Mouse (Mus musculus): Measurements from ENCODE around the gene Pnliprp2.

Pnliprp2 gene

GRCm38 (mm10) chr19:58759423-58759822 is at the start of gene Pnliprp2:
Gene Pnliprp2, plus strand, starts transcription at chr19:58759719.
- DNase-seq (ENCODE audit: inconsistent ontology term) = no peak

DNA sequence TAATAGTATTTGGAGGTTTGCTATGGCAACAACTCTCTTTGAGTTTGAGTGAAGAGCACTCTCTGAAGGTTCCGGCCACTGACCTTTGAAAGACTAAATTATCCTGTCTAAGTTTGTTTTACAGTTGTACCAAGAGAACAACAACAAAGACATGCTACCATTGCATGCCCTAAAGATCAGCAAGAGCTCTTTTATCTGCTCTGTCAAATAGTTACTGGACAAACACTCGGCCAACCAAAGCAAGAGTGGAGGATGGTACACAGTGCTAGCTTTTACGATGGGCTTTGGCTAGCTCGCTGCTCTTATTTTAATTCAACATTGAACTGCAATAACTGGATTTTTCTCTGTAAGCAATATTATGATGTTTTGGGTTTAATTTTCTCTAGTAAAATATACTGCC is 41.6 kb upstream of the Pnliprp2 start:
- DNase-seq (ENCODE audit: inconsistent ontology term) = no peak

- DNase-seq (ENCODE audit: inconsistent ontology term) = no peak
Observed at GRCm38 (mm10) chr19:58720439-58720838, 39.1 kb upstream of the Pnliprp2 start.

- no peak for DNase-seq (ENCODE audit: inconsistent ontology term)
Observed at GRCm38 (mm10) chr19:58726551-58726950, 33.0 kb upstream of the Pnliprp2 start.

- DNase-seq (ENCODE audit: inconsistent ontology term) = no peak
Observed at GRCm38 (mm10) chr19:58727756-58728155, 31.8 kb upstream of the Pnliprp2 start.

DNA sequence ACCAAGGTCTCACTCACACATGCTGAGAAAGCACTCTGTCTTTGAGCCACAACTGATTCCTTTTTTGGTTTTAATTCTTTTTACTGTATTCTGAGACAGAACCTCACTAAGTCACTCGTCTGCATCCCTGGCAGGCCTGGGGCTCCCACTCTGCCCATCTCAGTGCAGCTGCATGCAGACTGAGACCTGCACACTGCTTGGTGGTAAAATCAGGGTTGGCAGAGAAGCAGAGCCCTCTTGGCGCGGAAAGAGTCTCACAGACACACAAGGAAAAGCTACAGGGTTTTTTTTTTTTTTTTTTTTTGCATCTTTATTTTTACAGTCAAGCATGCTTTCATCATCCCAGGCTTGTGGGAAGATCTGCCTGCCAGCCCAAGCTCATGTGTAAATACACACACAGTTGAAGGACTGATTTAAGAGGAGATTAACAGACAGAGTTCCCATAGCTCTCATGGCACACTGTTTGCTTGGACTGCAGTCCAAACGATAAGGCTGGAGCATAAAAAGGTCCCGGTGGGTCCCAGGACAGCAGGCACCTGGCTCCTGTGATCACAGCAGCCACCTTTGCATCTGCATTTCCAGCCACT is 31.0 kb upstream of the Pnliprp2 start, which contains the start of gene Pnliprp1:
Pnliprp1 (plus strand) TSS at position 443 of the 587 bp plus-strand sequence.
- no peak for DNase-seq (ENCODE audit: inconsistent ontology term)

GRCm38 (mm10) chr19:58733216-58733615 is 26.3 kb upstream of the Pnliprp2 start:
- no peak for DNase-seq (ENCODE audit: inconsistent ontology term)

DNA sequence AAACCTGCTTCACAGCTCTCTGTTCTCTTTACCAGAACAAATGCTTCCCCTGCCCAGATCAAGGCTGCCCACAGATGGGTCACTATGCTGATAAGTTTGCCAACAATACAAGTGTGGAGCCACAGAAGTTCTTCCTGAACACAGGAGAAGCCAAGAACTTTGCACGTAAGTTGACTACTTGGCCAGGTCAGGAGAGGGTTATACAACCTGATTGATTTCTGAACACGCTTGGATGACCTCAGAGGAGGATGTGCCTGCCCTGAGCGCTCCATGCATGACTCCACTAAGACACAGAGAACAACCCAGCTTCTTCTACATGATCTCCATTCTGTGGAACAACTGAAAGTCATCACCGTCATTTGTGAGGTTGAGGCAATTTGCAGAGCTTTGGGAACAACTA is 21.4 kb upstream of the Pnliprp2 start:
- DNase-seq (ENCODE audit: inconsistent ontology term) = no peak

DNA sequence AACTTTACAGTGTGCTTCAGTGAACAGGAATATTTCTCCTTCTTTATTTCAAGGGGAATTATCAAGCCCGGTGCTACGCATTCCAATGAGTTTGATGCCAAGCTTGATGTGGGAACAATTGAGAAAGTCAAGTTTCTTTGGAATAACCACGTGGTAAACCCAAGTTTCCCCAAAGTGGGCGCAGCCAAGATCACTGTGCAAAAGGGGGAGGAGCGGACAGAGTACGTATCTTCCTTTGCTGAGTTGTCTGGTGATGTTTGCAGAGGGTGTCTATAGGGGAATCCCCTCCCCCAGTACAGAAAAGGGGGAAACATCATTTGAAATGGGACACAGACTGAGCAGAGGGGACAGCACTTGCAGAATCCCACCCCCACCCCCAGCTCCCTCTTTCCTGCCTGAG is 18.5 kb upstream of the Pnliprp2 start:
- DNase-seq (ENCODE audit: inconsistent ontology term) = no peak

- no peak for DNase-seq (ENCODE audit: inconsistent ontology term)
Observed at GRCm38 (mm10) chr19:58742711-58743110, 16.8 kb upstream of the Pnliprp2 start.

DNA sequence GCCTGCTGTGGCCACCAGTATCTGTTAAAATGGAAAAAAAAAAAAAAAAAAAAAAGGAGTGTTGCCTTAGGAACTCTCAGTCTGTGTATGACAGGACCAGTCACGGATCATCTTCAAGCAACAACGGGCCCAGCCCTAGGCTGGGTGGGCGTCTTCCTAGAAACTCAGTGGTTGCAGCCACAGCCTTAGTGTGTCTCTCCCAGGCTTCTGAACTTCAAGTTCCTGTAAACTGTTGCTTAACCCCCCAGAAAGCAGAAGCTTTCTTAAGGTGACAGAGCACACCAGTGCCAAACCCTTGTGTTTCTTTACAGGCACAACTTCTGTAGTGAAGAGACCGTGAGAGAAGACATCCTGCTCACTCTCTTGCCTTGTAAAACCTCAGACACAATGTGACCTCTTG is 15.8 kb upstream of the Pnliprp2 start:
- DNase-seq (ENCODE audit: inconsistent ontology term) = no peak

DNA sequence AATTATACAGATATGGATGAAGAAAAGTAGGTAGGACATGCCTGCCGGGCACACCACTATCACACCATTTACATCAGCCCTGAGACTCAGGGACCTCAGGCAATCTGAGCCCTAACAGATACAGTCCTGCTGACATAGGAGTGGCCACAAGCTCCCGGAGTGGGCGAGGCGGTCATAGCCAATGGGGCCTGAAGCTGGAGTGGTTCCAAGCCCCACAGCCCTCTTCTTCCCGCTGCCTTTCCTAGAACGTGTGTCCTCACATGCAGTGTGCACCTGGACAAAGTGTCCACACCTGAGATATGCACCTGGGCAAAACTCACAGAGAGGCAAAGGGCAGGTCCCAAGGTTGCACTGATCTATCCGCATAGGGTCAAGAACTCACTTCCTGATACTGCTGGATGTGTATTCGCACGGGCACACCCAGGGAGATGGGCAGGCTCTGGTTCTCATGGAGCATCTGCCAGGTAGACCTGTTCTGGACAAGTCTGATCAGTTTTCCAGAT is 12.0 kb upstream of the Pnliprp2 start:
- DNase-seq (ENCODE audit: inconsistent ontology term) = no peak

- DNase-seq (ENCODE audit: inconsistent ontology term) = no peak
Observed at GRCm38 (mm10) chr19:58750822-58751221, 8.7 kb upstream of the Pnliprp2 start.

DNA sequence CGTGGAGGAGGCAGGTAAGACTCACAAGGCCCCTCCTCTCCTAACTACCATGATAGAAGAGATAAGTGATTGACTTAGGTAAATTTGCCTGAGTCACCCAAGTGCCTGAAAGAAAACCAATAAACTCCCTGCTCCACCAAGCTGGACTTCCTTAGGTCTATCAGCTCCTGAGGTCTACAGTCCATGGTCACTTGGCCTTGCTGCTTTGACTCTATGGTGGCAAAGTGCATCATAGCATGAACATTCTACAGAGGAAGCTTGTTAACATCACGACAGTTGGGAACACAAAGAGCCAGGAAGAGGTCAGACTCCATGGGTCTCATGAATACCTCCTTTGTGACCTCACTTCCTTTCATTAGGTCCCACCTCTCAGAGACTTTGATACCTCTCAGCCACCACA is 8.0 kb upstream of the Pnliprp2 start:
- DNase-seq (ENCODE audit: inconsistent ontology term) = no peak

- DNase-seq (ENCODE audit: inconsistent ontology term) = no peak
Observed at GRCm38 (mm10) chr19:58758871-58759270, 648 bp upstream of the Pnliprp2 start.

DNA sequence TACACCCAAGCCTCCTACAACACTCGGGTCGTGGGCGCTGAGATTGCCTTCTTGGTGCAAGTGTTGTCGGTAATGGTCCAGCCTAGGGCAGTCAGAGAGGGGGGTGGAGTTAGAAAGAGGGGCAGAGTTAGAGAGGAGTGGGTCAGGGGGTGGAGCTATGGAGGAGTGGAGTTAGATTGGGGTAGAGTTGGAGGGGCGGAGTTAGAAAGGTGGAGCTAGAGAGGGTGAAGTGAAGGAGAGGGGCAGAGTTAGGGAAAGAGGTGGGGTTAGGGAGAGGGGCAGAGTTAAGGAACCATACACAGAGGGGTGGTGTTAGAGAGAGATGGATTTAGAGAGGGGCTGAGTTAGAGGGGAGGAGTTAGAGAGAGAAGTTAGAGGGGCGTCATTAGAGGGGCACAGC is 2.8 kb downstream of the Pnliprp2 start:
- DNase-seq (ENCODE audit: inconsistent ontology term) = no peak

GRCm38 (mm10) chr19:58762848-58763541 is 3.5 kb downstream of the Pnliprp2 start:
- DNase-seq (ENCODE audit: inconsistent ontology term) = peak; percentile 59

DNA sequence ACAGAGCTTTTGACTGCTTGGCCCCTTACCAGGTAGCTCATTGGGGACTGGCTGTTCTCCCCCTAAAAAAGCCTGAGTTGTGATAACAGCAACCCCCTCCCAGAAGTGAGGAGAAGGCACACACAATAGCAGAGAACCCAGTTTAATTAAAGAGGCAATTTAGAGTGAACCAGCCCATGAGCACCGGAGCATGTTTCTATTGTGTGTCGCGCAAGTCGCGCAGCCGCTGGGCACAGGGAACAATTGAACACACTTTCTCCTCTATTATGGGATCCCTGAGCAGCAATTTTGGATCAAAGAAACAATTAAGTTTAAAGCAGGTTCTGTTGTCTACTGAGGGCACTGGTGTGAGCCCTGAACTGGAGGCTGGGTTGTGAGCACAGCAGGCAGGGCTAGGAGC is 7.8 kb downstream of the Pnliprp2 start:
- no peak for DNase-seq (ENCODE audit: inconsistent ontology term)

DNA sequence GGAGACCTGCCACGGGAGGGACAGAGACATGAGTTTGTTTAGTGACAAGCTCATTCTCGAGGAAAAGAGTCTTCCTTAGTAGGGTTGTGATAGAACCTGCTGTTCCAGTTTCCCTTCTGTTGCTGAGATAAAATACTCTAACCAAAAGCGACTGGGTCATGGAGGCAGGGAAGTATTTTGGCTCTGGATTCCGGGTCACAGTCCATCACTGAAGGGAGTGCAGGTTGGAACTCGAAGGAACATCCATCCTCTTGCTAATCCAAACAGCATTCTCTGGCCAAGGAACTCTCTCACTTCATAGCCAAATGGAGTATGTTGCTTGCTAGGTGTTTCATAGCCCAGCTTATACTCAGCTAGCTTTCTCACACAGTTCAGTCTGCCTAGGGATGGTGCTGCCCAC is 16.9 kb downstream of the Pnliprp2 start:
- no peak for DNase-seq (ENCODE audit: inconsistent ontology term)

- peak; percentile 48 for DNase-seq (ENCODE audit: inconsistent ontology term)
Observed at GRCm38 (mm10) chr19:58781566-58781965, 22.0 kb downstream of the Pnliprp2 start.

GRCm38 (mm10) chr19:58783938-58784337 is 24.4 kb downstream of the Pnliprp2 start:
- peak; percentile 33 for DNase-seq (ENCODE audit: inconsistent ontology term)

- DNase-seq (ENCODE audit: inconsistent ontology term) = no peak
Observed at GRCm38 (mm10) chr19:58789194-58789593, 29.7 kb downstream of the Pnliprp2 start.

DNA sequence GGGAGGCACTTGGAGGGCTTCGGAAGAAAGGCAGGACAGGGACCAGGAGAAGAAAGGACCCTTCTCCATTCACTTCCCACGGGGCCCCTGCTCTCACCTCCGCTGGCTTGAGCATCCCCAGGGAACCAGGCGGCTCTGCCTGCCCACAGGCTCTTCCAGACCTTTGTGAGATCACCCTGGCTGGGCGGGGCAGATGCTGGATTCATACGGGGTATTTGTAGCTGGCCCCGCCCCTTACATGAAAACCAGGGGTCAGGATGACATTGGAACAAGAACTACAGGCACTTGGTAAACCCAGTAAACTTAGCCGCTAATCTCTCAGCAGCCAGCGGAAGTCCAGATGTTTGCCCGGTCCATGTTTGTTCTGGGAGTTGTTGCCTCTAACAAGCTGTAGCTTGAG is 34.8 kb downstream of the Pnliprp2 start, which contains the start of gene 1700019N19Rik:
1700019N19Rik (minus strand) TSS at position 178 of the 400 bp plus-strand sequence.
- no peak for DNase-seq (ENCODE audit: inconsistent ontology term)

Measured in Muller cell, postnatal 12 days (primary cell).